Mouse (Mus musculus): ENCODE measurements at regions not wholly inside any gene's neighbourhood (a gene's known extent, or its start where the extent isn't known, plus 50 kb on each side); places are given as distances from the start of the nearest gene placed in this dataset.
A peak's percentile ranks its signal among the peaks of the same experiment; 100 is the strongest.

GRCm38 (mm10) chr13:31206381-31206780 is 232.4 kb downstream of the Gm5447 start:
- ATAC-seq (replicated peaks; ENCODE audit: poor library complexity): no peak

GRCm38 (mm10) chr13:31207709-31208108 is 233.7 kb downstream of the Gm5447 start:
- no peak for ATAC-seq (replicated peaks; ENCODE audit: poor library complexity)

GRCm38 (mm10) chr13:31223016-31223415 is 249.0 kb downstream of the Gm5447 start:
- no peak for ATAC-seq (replicated peaks; ENCODE audit: poor library complexity)

GRCm38 (mm10) chr13:31240546-31240945 is 266.5 kb downstream of the Gm5447 start:
- no peak for ATAC-seq (replicated peaks; ENCODE audit: poor library complexity)

- no peak for ATAC-seq (replicated peaks; ENCODE audit: poor library complexity)
Measured at GRCm38 (mm10) chr13:31248996-31249395, 275.0 kb downstream of the Gm5447 start.

- no peak for ATAC-seq (replicated peaks; ENCODE audit: poor library complexity)
Measured at GRCm38 (mm10) chr13:31249525-31249924, 275.5 kb downstream of the Gm5447 start.

- no peak for ATAC-seq (replicated peaks; ENCODE audit: poor library complexity)
Measured at GRCm38 (mm10) chr13:31254016-31254415, 280.0 kb downstream of the Gm5447 start.

- no peak for ATAC-seq (replicated peaks; ENCODE audit: poor library complexity)
Measured at GRCm38 (mm10) chr13:31254744-31255143, 280.7 kb downstream of the Gm5447 start.

GRCm38 (mm10) chr13:31255506-31255905 is 281.5 kb downstream of the Gm5447 start:
- no peak for ATAC-seq (replicated peaks; ENCODE audit: poor library complexity)

GRCm38 (mm10) chr13:31267865-31268264 is 288.1 kb upstream of the Foxq1 start:
- ATAC-seq (replicated peaks; ENCODE audit: poor library complexity): no peak

GRCm38 (mm10) chr13:31276005-31276644 is 279.8 kb upstream of the Foxq1 start:
- no peak for ATAC-seq (replicated peaks; ENCODE audit: poor library complexity)

GRCm38 (mm10) chr13:31290630-31291029 is 265.3 kb upstream of the Foxq1 start:
- peak; percentile 93 for ATAC-seq (replicated peaks; ENCODE audit: poor library complexity)

- peak; percentile 65 for ATAC-seq (replicated peaks; ENCODE audit: poor library complexity)
Measured at GRCm38 (mm10) chr13:31292584-31293387, 263.1 kb upstream of the Foxq1 start.

- no peak for ATAC-seq (replicated peaks; ENCODE audit: poor library complexity)
Measured at GRCm38 (mm10) chr13:31294011-31294410, 261.9 kb upstream of the Foxq1 start.

GRCm38 (mm10) chr13:31303194-31303593 is 252.7 kb upstream of the Foxq1 start:
- ATAC-seq (replicated peaks; ENCODE audit: poor library complexity): no peak

- ATAC-seq (replicated peaks; ENCODE audit: poor library complexity): no peak
Measured at GRCm38 (mm10) chr13:31304286-31304865, 251.6 kb upstream of the Foxq1 start.

GRCm38 (mm10) chr13:31309083-31309621 is 246.8 kb upstream of the Foxq1 start:
- no peak for ATAC-seq (replicated peaks; ENCODE audit: poor library complexity)

GRCm38 (mm10) chr13:31312772-31313171 is 243.2 kb upstream of the Foxq1 start:
- peak; percentile 76 for ATAC-seq (replicated peaks; ENCODE audit: poor library complexity)

- peak; percentile 41 for ATAC-seq (replicated peaks; ENCODE audit: poor library complexity)
Measured at GRCm38 (mm10) chr13:31313821-31314220, 242.1 kb upstream of the Foxq1 start.

- no peak for ATAC-seq (replicated peaks; ENCODE audit: poor library complexity)
Measured at GRCm38 (mm10) chr13:31317066-31317465, 238.9 kb upstream of the Foxq1 start.

GRCm38 (mm10) chr13:31318008-31318407 is 237.9 kb upstream of the Foxq1 start:
- peak; percentile 50 for ATAC-seq (replicated peaks; ENCODE audit: poor library complexity)

- no peak for ATAC-seq (replicated peaks; ENCODE audit: poor library complexity)
Measured at GRCm38 (mm10) chr13:31321411-31321810, 234.5 kb upstream of the Foxq1 start.
